In the genomic region with DNA sequence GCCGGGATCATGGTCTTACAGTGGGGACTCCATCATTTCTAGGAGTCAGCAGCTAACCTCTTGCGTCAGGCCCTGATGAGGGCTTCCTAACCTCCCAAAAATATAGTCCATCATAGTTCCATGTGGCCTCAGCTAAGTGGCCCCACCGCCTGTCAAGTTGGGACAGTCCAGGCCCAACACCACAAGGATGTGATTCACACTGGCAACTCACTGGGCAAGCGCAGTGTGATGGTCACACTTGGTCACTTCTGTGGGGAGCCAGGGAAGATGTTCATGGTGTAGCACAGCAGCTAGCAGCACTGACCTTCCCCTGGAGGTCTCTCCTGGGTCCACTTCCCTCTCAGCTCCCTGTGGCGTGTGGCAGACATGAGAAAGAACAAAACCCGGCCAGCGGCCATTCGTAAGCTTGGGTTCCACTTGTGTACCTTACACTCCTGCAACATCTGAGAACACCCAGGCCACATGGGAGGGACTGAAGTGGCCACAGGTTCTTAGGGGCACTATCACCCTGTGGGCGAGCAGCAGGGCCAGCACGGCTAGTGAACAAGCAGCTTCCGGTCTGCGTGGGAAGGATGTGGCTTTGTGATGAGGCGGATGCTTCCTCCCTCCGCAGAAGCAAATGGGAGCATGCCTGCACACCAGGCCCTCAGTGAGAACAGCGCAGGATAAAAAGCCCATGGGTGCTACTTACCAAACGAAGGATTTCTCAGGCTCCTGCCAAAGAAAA, we compare ENCODE assay signal across 8 mouse cellular contexts. TPM values are rescaled to one million over a fixed set of nuclear protein-coding genes. Genes with fewer than 3 reads are reported as not detected.
DNase-seq lines count a peak whose midpoint lies in the region; ATAC-seq and TF ChIP-seq lines count a peak whose summit lies in the region.

No protein-coding gene starts in this region.

- H3K4me3 ChIP-seq in midbrain, embryonic 11.5 days (ENCODE audit: low read depth, low read length), result no peak overlapping the region
- no peak overlapping the region for H3K4me3 ChIP-seq in midbrain, embryonic 10.5 days
- H3K4me3 ChIP-seq in liver, postnatal 0 days (ENCODE audit: low read depth, low read length), result no peak overlapping the region

- H3K27me3 ChIP-seq in midbrain, embryonic 11.5 days (ENCODE audit: control insufficient read depth, insufficient read depth, low read length), result no peaks in the 10 kb centered on the region
- H3K27me3 ChIP-seq in midbrain, embryonic 10.5 days (ENCODE audit: low read depth, poor library complexity, severe bottlenecking), result no peaks in the 10 kb centered on the region
- no peaks in the 10 kb centered on the region for H3K27me3 ChIP-seq in liver, postnatal 0 days (ENCODE audit: insufficient read depth, low read length)

- peak; percentile 19; the same call in 1 of the 2 replicates for ATAC-seq in midbrain, embryonic 11.5 days (ENCODE audit: low FRiP score)
- peak; percentile 2; the same call in 1 of the 2 replicates for ATAC-seq in liver, postnatal 0 days

- peak; percentile 22 for DNase-seq in cerebellum, adult 11-12 months
- DNase-seq in cerebellum, adult 18-20 months, result no peak
- no peak for DNase-seq in midbrain, embryonic 11.5 days (ENCODE audit: low spot score, missing footprints)
- no peak for DNase-seq in midbrain, embryonic 10.5 days (ENCODE audit: low spot score)
- DNase-seq in liver, postnatal 0 days, result no peak
- DNase-seq in thymus, postnatal 0 days (ENCODE audit: low spot score), result peak; percentile 76
- DNase-seq in layer of hippocampus, postnatal 25 days (ENCODE audit: extremely low spot score in 1 of 2, low spot score in 1 of 2), result no peak
- no peak for DNase-seq in testis, postnatal 14 days (ENCODE audit: low spot score)

- H3K4me2 ChIP-seq in midbrain, embryonic 11.5 days, result no peak overlapping the region
- no peak overlapping the region for H3K4me2 ChIP-seq in liver, postnatal 0 days (ENCODE audit: low read depth, low read length)

- H3K4me1 ChIP-seq in midbrain, embryonic 11.5 days (ENCODE audit: control insufficient read depth, insufficient read depth, low read length), result 0 out of 2 replicates have a peak, but pooled peaks cover 2% of the 10 kb centered on the region
- peaks cover 9% of the 10 kb centered on the region for H3K4me1 ChIP-seq in midbrain, embryonic 10.5 days
- H3K4me1 ChIP-seq in liver, postnatal 0 days (ENCODE audit: insufficient read depth), result peaks cover 6% of the 10 kb centered on the region

- H3K9ac ChIP-seq in midbrain, embryonic 11.5 days (ENCODE audit: low read length), result no peak overlapping the region
- H3K9ac ChIP-seq in liver, postnatal 0 days (replicated peaks), result no peak overlapping the region

- no peaks in the 10 kb centered on the region for H3K36me3 ChIP-seq in midbrain, embryonic 11.5 days (ENCODE audit: control insufficient read depth, insufficient read depth, low read length)
- peaks cover 33% of the 10 kb centered on the region for H3K36me3 ChIP-seq in midbrain, embryonic 10.5 days
- H3K36me3 ChIP-seq in liver, postnatal 0 days (replicated peaks; ENCODE audit: insufficient read depth, low read length), result peaks cover 23% of the 10 kb centered on the region

- no peaks in the 10 kb centered on the region for H3K9me3 ChIP-seq in midbrain, embryonic 11.5 days (ENCODE audit: control insufficient read depth, low read length)
- H3K9me3 ChIP-seq in midbrain, embryonic 10.5 days (replicated peaks), result no peaks in the 10 kb centered on the region
- no peaks in the 10 kb centered on the region for H3K9me3 ChIP-seq in liver, postnatal 0 days (ENCODE audit: low read length)

- TF ChIP-seq EP300 in liver, postnatal 0 days (IDR thresholded peaks at IDR 0.05; ENCODE audit: low read depth), result no peak

- TF ChIP-seq CTCF in liver, postnatal 0 days (IDR thresholded peaks at IDR 0.05; ENCODE audit: low read depth), result no peak

- WGBS in midbrain, embryonic 11.5 days, result 89% methylated on average over 16 of the region's 16 CpGs
- 87% methylated on average over 16 of the region's 16 CpGs for WGBS in midbrain, embryonic 10.5 days
- 58% methylated on average over 16 of the region's 16 CpGs for WGBS in liver, postnatal 0 days (ENCODE audit: insufficient replicate concordance)

- H3K27ac ChIP-seq in midbrain, embryonic 11.5 days (ENCODE audit: low read depth, low read length), result no peak overlapping the region
- H3K27ac ChIP-seq in midbrain, embryonic 10.5 days (replicated peaks), result no peak overlapping the region
- peak overlapping the region; percentile 11; the same call in 1 of the 2 replicates for H3K27ac ChIP-seq in liver, postnatal 0 days (ENCODE audit: low read depth)

RNA-seq across cellular contexts. Expression of gene D10Jhu81e, which starts 9.1 kb away (rescaled TPM):
- 18.4 and 20.9 TPM in 2 replicates for polyA plus RNA-seq in midbrain, embryonic 11.5 days (2014; fragmentation: Nextera tagmentation; extraction: Ambion mirVana)
- polyA plus RNA-seq in midbrain, embryonic 10.5 days (2016; fragmentation: Nextera tagmentation; extraction: Ambion mirVana), result 17.7 and 18.2 TPM in 2 replicates
- polyA plus RNA-seq in liver, postnatal 0 days (2015; fragmentation: Nextera tagmentation; extraction: Ambion mirVana), result 20.8 and 23.9 TPM in 2 replicates
- polyA plus RNA-seq in thymus, postnatal 0 days (2015; fragmentation: Nextera tagmentation; extraction: Ambion mirVana), result 28.9 and 31.2 TPM in 2 replicates
- 100 to 1,000 TPM; 117 to 139 TPM for total RNA-seq in layer of hippocampus, postnatal 25 days (2021)

RNA-seq across cellular contexts. Expression of gene Pwp2, which starts 24.4 kb away (rescaled TPM):
- 17.2 and 19.0 TPM in 2 replicates for polyA plus RNA-seq in midbrain, embryonic 11.5 days (2014; fragmentation: Nextera tagmentation; extraction: Ambion mirVana)
- 29.8 and 31.1 TPM in 2 replicates for polyA plus RNA-seq in midbrain, embryonic 10.5 days (2016; fragmentation: Nextera tagmentation; extraction: Ambion mirVana)
- 5.3 and 6.1 TPM in 2 replicates for polyA plus RNA-seq in liver, postnatal 0 days (2015; fragmentation: Nextera tagmentation; extraction: Ambion mirVana)
- polyA plus RNA-seq in thymus, postnatal 0 days (2015; fragmentation: Nextera tagmentation; extraction: Ambion mirVana), result 18.1 and 18.7 TPM in 2 replicates
- 10 to 100 TPM; 19.3 to 19.8 TPM for total RNA-seq in layer of hippocampus, postnatal 25 days (2021)

Comparison
In these comparisons a context has a peak if more than half of its experiments do, and no peak if none do; other contexts are left out.
1. DNase-seq: peak in cerebellum, adult 11-12 months (single experiment) and thymus, postnatal 0 days (single experiment); none in cerebellum, adult 18-20 months (0 of 2), midbrain, embryonic 11.5 days (single experiment), midbrain, embryonic 10.5 days (single experiment), liver, postnatal 0 days (single experiment), layer of hippocampus, postnatal 25 days (0 of 2) and testis, postnatal 14 days (single experiment).